Mouse (Mus musculus) layer of hippocampus, adult 2 months (tissue): ENCODE measurements around the gene Msantd3. TPM values are rescaled to one million over a fixed set of nuclear protein-coding genes. Genes with fewer than 3 reads are reported as not detected.

Experiments
- DNase-seq, 2 experiments: peaks; one replicate each; pipeline ENCODE4 v3.0.0; 2022; ENCODE audit warnings: low spot score in 2 of 2
- H3K27ac ChIP-seq: fragments of 200-600 bp; 2 replicates; pipeline ENCODE4 v1.8.1; 2022
- H3K4me3 ChIP-seq: fragments of 200-600 bp; 2 replicates; pipeline ENCODE4 v1.8.1; 2022; ENCODE audit warnings: mild to moderate bottlenecking
- CTCF ChIP-seq: fragments of 200-600 bp; conservative IDR thresholded peaks from 2 replicates; pipeline ENCODE4 v1.8.1; 2022; ENCODE audit warnings: antibody characterized with exemption, mild to moderate bottlenecking, moderate library complexity
- total RNA-seq, 2 experiments: library from RNA; stranded (reverse); gene quantifications; 2 replicates each; pipeline ENCODE4 v1.2.3; 2021

Gene Msantd3
- total RNA-seq, 2 experiments from 2014 or later = 20.0 to 22.9 TPM

DNA sequence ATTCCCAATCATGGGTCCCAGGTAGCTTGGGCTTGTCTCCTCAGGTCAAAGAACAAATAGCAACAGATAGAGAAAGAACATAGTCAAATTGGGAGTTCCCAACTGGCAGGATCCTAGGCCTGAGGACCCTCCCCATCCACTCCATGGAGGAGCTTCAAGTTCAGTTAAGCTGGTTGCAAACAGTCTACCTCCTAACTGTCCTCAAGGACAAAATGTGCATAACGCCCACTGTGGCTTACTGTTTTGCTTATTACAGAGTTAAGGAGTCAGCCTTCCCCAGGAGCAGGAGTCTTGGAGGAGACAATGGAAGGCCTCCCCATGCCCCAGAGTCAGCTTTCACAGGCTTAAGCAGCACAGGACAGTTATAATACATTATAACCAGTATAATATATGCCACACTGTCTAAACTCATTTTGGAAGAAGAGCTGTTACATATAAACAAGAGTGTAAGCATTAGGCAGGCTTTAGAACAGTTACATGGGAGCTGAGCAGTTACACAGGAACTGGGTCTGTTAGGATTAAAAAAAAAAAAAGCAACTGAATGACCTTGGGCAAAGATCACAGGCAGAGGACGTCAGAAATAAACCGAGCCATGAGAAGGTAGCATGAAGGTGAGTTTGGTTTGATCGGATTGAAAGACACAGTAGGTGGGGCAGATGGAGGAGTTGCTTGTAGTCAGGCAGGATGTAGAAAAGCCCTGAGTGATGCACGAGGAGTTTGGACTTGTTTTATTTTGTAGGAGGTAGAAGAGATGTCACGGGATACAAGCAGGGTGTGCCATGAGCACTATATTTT, 3.5 kb downstream of the Msantd3 start:
- H3K27ac ChIP-seq = no peak overlapping the region; the same call in 1 of the 2 replicates
- H3K4me3 ChIP-seq = no peak overlapping the region
- no peak for TF ChIP-seq CTCF
- DNase-seq = no peak

DNA sequence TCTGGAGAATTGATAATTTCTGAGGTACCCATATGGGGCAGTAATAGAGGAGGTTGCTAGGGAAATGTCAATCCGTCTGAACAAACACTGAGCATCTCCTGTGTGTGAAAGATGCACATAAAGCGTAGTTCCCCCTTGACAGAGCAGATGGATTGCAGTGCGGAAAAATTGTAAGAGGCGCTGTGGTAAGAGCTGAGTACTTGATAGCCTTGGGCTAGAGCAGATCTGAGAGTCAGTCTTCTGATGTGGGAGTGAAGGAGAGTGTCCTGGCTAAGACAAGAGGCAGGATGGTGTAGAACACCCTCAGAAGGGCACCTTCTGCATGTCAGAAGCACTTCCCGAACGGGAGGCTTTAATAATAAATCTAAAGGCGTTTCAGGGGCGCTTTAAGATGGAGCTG, 4.4 kb downstream of the Msantd3 start:
- Histone ChIP-seq H3K4me3 (no peak overlapping the region), H3K27ac (peak overlapping the region; percentile 44; the same call in 1 of the 2 replicates)
- no peak for DNase-seq
- no peak for TF ChIP-seq CTCF

- no peak for TF ChIP-seq CTCF
Measured at GRCm38 (mm10) chr4:48545966-48546365, 6.2 kb downstream of the Msantd3 start.

GRCm38 (mm10) chr4:48546568-48547496, 7.1 kb downstream of the Msantd3 start:
- Histone ChIP-seq H3K27ac (0 out of 2 replicates have a peak overlapping the region, but pooled peaks have one; percentile 25), H3K4me3 (no peak overlapping the region)

More at GRCm38 (mm10) chr4:48545966-48546365, 6.2 kb downstream of the Msantd3 start:
- H3K4me3 ChIP-seq = no peak overlapping the region
- H3K27ac ChIP-seq = 0 out of 2 replicates have a peak overlapping the region, but pooled peaks have one; percentile 25
- DNase-seq = no peak

DNA sequence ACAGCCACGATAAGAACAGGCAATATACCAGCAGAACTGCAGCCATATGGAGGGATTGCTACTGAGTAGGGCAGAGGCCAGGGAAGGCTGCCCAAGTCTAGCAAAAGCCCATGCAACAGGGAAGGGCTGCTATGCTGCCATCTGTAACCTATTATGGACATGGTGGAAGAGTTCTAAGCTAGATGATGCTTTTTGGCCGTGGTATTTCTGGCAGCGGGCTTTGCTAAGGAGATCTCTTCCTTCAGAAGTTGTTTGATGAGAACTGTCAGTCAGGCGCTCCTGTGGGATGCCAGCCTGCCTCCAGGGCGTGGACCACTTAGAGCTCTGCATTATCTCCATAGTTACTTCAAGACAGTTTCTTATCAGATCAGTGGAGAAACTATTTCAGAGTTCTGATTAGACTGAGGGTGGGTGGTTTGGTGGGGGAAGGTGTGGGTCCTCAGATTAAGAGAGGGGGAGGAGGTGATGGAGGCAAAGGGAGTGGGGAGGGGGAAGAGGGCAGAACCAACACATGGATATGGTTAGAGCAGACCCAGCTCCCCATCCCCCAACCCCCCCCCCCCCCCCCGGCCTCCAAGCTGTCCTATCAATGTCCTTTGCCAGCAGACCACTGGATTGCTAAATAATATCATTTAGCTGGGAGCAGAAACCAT, 8.8 kb downstream of the Msantd3 start:
- DNase-seq = no peak
- no peak for TF ChIP-seq CTCF
- H3K27ac ChIP-seq = no peak overlapping the region
- no peak overlapping the region for H3K4me3 ChIP-seq

More at GRCm38 (mm10) chr4:48546568-48547496, 7.1 kb downstream of the Msantd3 start:
- TF ChIP-seq CTCF = no peak
- DNase-seq = no peak

GRCm38 (mm10) chr4:48549661-48550060, 9.9 kb downstream of the Msantd3 start:
- no peak for DNase-seq
- Histone ChIP-seq H3K27ac (no peak overlapping the region), H3K4me3 (no peak overlapping the region)
- TF ChIP-seq CTCF = no peak

- Histone ChIP-seq H3K4me3 (no peak overlapping the region), H3K27ac (peak overlapping the region; percentile 68)
- DNase-seq = no peak
- no peak for TF ChIP-seq CTCF
Measured at GRCm38 (mm10) chr4:48552486-48553064, 12.8 kb downstream of the Msantd3 start.

DNA sequence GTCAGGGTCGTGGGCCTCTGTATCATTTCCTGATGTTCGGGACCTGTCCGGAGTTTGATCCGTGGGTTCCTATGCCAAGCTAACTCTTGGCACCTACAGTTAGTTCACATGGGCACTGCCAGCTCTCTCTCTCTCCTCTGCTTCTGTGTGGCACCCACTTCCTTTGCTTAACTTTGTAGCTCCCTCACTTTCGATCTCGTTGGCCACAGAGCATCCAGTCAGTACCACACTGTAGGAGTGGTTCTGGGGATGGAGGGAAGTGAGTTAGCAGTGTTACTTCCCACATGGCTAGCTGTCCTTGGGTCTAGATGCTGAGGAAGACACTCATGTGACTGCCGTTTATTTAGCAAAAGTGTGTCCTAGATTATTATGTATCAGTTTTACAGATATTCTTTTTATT, 14.4 kb downstream of the Msantd3 start:
- Histone ChIP-seq H3K4me3 (no peak overlapping the region), H3K27ac (no peak overlapping the region; the same call in 1 of the 2 replicates)
- no peak for TF ChIP-seq CTCF
- DNase-seq = no peak

DNA sequence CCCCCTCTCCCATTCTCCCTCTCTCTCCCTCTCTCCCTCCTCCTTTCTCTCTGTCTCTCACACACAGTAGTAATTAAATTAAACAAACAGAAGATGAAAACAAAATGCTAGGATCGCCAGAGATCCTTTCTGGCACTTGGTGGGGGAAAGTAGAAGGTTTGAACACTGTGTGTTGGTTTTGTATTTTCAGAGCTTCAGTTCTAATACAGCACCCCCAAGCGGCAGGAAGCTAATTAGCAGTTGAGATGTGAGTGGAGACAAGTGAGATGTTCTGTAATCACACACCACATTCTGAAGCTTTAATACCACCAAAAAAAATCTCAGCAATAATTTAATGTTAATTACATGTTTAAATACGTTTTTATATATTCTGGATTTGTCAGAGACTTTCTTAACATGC, 16.0 kb downstream of the Msantd3 start:
- TF ChIP-seq CTCF = peak; percentile 83
- Histone ChIP-seq H3K4me3 (no peak overlapping the region), H3K27ac (no peak overlapping the region)
- peak in 1 of 2 experiments; percentile 65 for DNase-seq

DNA sequence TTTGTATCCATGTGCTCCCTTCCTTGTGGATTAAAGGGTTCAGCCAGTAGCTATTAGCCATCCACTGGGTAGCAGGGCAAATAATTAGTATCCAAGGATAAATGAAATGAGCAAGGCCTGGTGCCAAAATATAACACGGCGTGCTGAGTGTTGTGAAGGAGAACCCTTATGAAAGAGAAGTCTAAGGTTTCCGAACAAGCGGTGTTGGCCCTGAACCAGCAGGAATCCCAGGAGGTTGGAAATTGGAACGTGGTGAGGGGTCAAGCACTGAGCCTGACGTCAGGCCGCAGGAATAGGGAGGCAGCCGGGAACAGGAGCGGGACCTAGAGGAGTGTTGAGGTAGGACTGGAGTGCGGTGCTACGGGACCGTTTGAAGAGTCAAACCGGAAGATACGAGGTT, 19.9 kb downstream of the Msantd3 start:
- no peak overlapping the region for H3K27ac ChIP-seq
- DNase-seq = no peak
- no peak overlapping the region for H3K4me3 ChIP-seq
- no peak for TF ChIP-seq CTCF

GRCm38 (mm10) chr4:48561824-48562223, 22.1 kb downstream of the Msantd3 start:
- TF ChIP-seq CTCF = no peak

DNA sequence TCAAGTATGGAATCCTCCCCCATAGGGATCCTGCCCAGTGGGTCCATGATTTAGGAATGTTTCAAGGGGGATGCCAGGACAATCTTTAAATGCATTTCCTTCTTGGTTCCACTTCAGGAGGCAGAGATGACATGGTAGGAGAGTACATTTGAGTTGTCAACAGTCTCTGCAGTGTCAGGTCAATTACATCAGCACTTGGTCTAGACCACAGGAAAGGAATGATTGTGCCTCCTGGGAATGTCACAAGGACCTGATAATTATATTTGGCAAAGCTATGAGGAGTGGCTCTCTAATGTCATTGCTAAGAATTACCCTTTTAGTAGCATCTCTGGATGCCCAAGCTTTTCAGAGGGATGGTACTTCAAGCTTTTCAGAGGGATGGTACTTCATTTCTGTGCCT, 25.2 kb downstream of the Msantd3 start:
- H3K4me3 ChIP-seq = no peak overlapping the region
- TF ChIP-seq CTCF = no peak
- no peak overlapping the region for H3K27ac ChIP-seq
- no peak for DNase-seq

More at GRCm38 (mm10) chr4:48561824-48562223, 22.1 kb downstream of the Msantd3 start:
- DNase-seq = no peak
- no peak overlapping the region for H3K4me3 ChIP-seq
- H3K27ac ChIP-seq = no peak overlapping the region
